In genomic region chr6:17634992-17635391, GRCm38 (mm10) we compare ENCODE assay signal across 13 mouse cellular contexts. TPM values are rescaled to one million over a fixed set of nuclear protein-coding genes. Genes with fewer than 3 reads are reported as not detected.
A peak's percentile ranks its signal among the peaks of the same experiment; 100 is the strongest.
DNase-seq lines count a peak whose midpoint lies in the region; ATAC-seq lines count a peak whose summit lies in the region.
"Had no signal": no experiment of that assay in that cellular context is flagged by ENCODE, and none has a peak within 500 bp of the region (broad histone marks: within the 10 kb centered on the region; RNA-seq: fewer than 3 reads in every experiment).

No protein-coding gene starts in this region.

- no peak overlapping the region for H3K4me3 ChIP-seq in liver, embryonic 11.5 days (ENCODE audit: low read depth, low read length)
- H3K4me3 ChIP-seq in liver, embryonic 12.5 days = no peak overlapping the region
- H3K4me3 ChIP-seq: hindbrain, embryonic 10.5 days had no signal

- WGBS in liver, embryonic 11.5 days = 75% methylated on average over 3 of the region's 3 CpGs
- 54% methylated on average over 3 of the region's 3 CpGs for WGBS in liver, embryonic 12.5 days (ENCODE audit: insufficient replicate concordance)

- ATAC-seq in liver, embryonic 11.5 days (replicated peaks; ENCODE audit: low FRiP score) = no peak
- no peak for ATAC-seq in liver, embryonic 12.5 days
- ATAC-seq in monocyte, adult 5-6 weeks (replicated peaks; ENCODE audit: insufficient number of reproducible peaks, low FRiP score, low TSS enrichment, poor library complexity, severe bottlenecking) = peak; percentile 36; the same call in 1 of the 2 replicates
- ATAC-seq: forebrain, embryonic 14.5 days; inflammation-experienced regulatory T-cells, adult 6 months had no signal

- peak overlapping the region; percentile 47 for H3K4me2 ChIP-seq in liver, embryonic 11.5 days
- 0 out of 2 replicates have a peak overlapping the region, but pooled peaks have one; percentile 23 for H3K4me2 ChIP-seq in liver, embryonic 12.5 days

- H3K9me3 ChIP-seq in liver, embryonic 11.5 days (ENCODE audit: control insufficient read depth, low read length) = no peaks in the 10 kb centered on the region
- no peaks in the 10 kb centered on the region for H3K9me3 ChIP-seq in liver, embryonic 12.5 days (replicated peaks)
- H3K9me3 ChIP-seq: hindbrain, embryonic 10.5 days had no signal

- H3K27ac ChIP-seq in liver, embryonic 11.5 days (ENCODE audit: low read depth, low read length) = no peak overlapping the region
- H3K27ac ChIP-seq in liver, embryonic 12.5 days = peak overlapping the region; percentile 55
- H3K27ac ChIP-seq: hindbrain, embryonic 10.5 days; liver, embryonic 14.5 days had no signal

- H3K36me3 ChIP-seq in liver, embryonic 11.5 days (ENCODE audit: control insufficient read depth, insufficient read depth, low read length) = no peaks in the 10 kb centered on the region
- no peaks in the 10 kb centered on the region for H3K36me3 ChIP-seq in liver, embryonic 12.5 days
- H3K36me3 ChIP-seq: hindbrain, embryonic 10.5 days had no signal

- H3K4me1 ChIP-seq in liver, embryonic 11.5 days (replicated peaks; ENCODE audit: control insufficient read depth, insufficient read depth, low read length) = peaks cover 18% of the 10 kb centered on the region
- H3K4me1 ChIP-seq in liver, embryonic 12.5 days = peaks cover 42% of the 10 kb centered on the region

- H3K9ac ChIP-seq in liver, embryonic 11.5 days (ENCODE audit: low read depth, low read length) = no peak overlapping the region; the same call in 1 of the 2 replicates
- no peak overlapping the region for H3K9ac ChIP-seq in liver, embryonic 12.5 days
- H3K9ac ChIP-seq: liver, embryonic 14.5 days had no signal

- H3K27me3 ChIP-seq in liver, embryonic 11.5 days (replicated peaks; ENCODE audit: control insufficient read depth, insufficient read depth, low read length) = no peaks in the 10 kb centered on the region
- H3K27me3 ChIP-seq in liver, embryonic 12.5 days (replicated peaks) = no peaks in the 10 kb centered on the region

- DNase-seq in liver, embryonic 11.5 days (ENCODE audit: low spot score) = no peak
- DNase-seq in liver (no peak), NIH3T3 (ENCODE audit: low read depth) (peak; percentile 57)
- no peak for DNase-seq in left cerebral cortex, adult 9 months (ENCODE audit: low spot score in 2 of 2)
- DNase-seq in cerebellum, postnatal 36 days = no peak
- DNase-seq: adrenal gland, adult 8-10 months; cerebellum, adult 2 months had no signal

RNA-seq across cellular contexts. Expression of gene Capza2, which starts 1.0 kb away (rescaled TPM):
- polyA plus RNA-seq in liver, embryonic 11.5 days (2014; fragmentation: Nextera tagmentation; extraction: Ambion mirVana) = 164 and 186 TPM in 2 replicates
- polyA plus RNA-seq in liver, embryonic 12.5 days (2016; fragmentation: Nextera tagmentation; extraction: Ambion mirVana) = 103 TPM in 2 replicates
- 472 to 775 TPM (median 753 TPM) in 3 replicates for total RNA-seq in monocyte, adult 5-6 weeks (2017)

RNA-seq across cellular contexts. Expression of gene St7, which starts 57.7 kb away (rescaled TPM):
- 16.9 and 18.6 TPM in 2 replicates for polyA plus RNA-seq in liver, embryonic 11.5 days (2014; fragmentation: Nextera tagmentation; extraction: Ambion mirVana)
- 13.8 and 14.5 TPM in 2 replicates for polyA plus RNA-seq in liver, embryonic 12.5 days (2016; fragmentation: Nextera tagmentation; extraction: Ambion mirVana)
- total RNA-seq in monocyte, adult 5-6 weeks (2017) = 5.4 to 24.1 TPM (median 6.7 TPM) in 3 replicates
